Mouse (Mus musculus): ENCODE results near the gene Sh2d7.
A peak's percentile ranks its signal among the peaks of the same experiment; 100 is the strongest.

Sh2d7 gene

GRCm38 (mm10) chr9:54538684-54539083, at the start of gene Sh2d7:
Gene Sh2d7, plus strand, starts transcription at chr9:54538984.
- DNase-seq: no peak

GRCm38 (mm10) chr9:54489599-54489998, 49.2 kb upstream of the Sh2d7 start:
- DNase-seq: no peak

- DNase-seq: no peak
Measured at GRCm38 (mm10) chr9:54490431-54490830, 48.4 kb upstream of the Sh2d7 start.

- DNase-seq: peak; percentile 65
Measured at GRCm38 (mm10) chr9:54499291-54499690, 39.5 kb upstream of the Sh2d7 start.

GRCm38 (mm10) chr9:54499791-54500190, 39.0 kb upstream of the Sh2d7 start:
- DNase-seq: peak; percentile 64

- DNase-seq: peak; percentile 75
Measured at GRCm38 (mm10) chr9:54500832-54501452, 37.8 kb upstream of the Sh2d7 start.

GRCm38 (mm10) chr9:54501453-54502110, 37.2 kb upstream of the Sh2d7 start, which contains the start of gene Dmxl2:
Gene Dmxl2, minus strand, starts transcription at chr9:54501626.
- peak; percentile 92 for DNase-seq

- DNase-seq: no peak
Measured at GRCm38 (mm10) chr9:54502111-54502495, 36.7 kb upstream of the Sh2d7 start.

GRCm38 (mm10) chr9:54502873-54503272, 35.9 kb upstream of the Sh2d7 start:
- DNase-seq: peak; percentile 59

GRCm38 (mm10) chr9:54515991-54516390, 22.8 kb upstream of the Sh2d7 start:
- DNase-seq: no peak

GRCm38 (mm10) chr9:54518921-54519320, 19.9 kb upstream of the Sh2d7 start:
- no peak for DNase-seq

- no peak for DNase-seq
Measured at GRCm38 (mm10) chr9:54520286-54520685, 18.5 kb upstream of the Sh2d7 start.

- no peak for DNase-seq
Measured at GRCm38 (mm10) chr9:54527694-54528093, 11.1 kb upstream of the Sh2d7 start.

GRCm38 (mm10) chr9:54529950-54530349, 8.8 kb upstream of the Sh2d7 start:
- DNase-seq: no peak

GRCm38 (mm10) chr9:54530836-54531235, 7.9 kb upstream of the Sh2d7 start:
- DNase-seq: no peak

GRCm38 (mm10) chr9:54531421-54531820, 7.4 kb upstream of the Sh2d7 start:
- no peak for DNase-seq

GRCm38 (mm10) chr9:54532926-54533325, 5.9 kb upstream of the Sh2d7 start:
- no peak for DNase-seq

- DNase-seq: no peak
Measured at GRCm38 (mm10) chr9:54533975-54534374, 4.8 kb upstream of the Sh2d7 start.

GRCm38 (mm10) chr9:54536236-54536635, 2.5 kb upstream of the Sh2d7 start:
- no peak for DNase-seq

- DNase-seq: no peak
Measured at GRCm38 (mm10) chr9:54537030-54537429, 1.8 kb upstream of the Sh2d7 start.

GRCm38 (mm10) chr9:54537480-54537879, 1.3 kb upstream of the Sh2d7 start:
- no peak for DNase-seq

GRCm38 (mm10) chr9:54538244-54538643, 540 bp upstream of the Sh2d7 start:
- no peak for DNase-seq

GRCm38 (mm10) chr9:54540801-54541200, 2.0 kb downstream of the Sh2d7 start:
- no peak for DNase-seq

GRCm38 (mm10) chr9:54544212-54544953, 5.6 kb downstream of the Sh2d7 start:
- DNase-seq: no peak
